Mouse (Mus musculus) kidney, postnatal 25 days (tissue): ENCODE measurements at regions not wholly inside any gene's neighbourhood (a gene's known extent, or its start where the extent isn't known, plus 50 kb on each side); places are given as distances from the start of the nearest gene placed in this dataset.

Experiments
- DNase-seq, 2 experiments: peaks; one replicate each; pipeline ENCODE4 v3.0.0; 2021; ENCODE audit warnings: mixed read lengths in 2 of 2

GRCm38 (mm10) chr11:111732096-111732495 lies 666.1 kb downstream of the Kcnj2 start:
- DNase-seq, result no peak

- DNase-seq, result no peak
These were observed 669.5 kb downstream of the Kcnj2 start for GRCm38 (mm10) chr11:111735446-111735845.

- DNase-seq, result no peak
These were observed 670.0 kb downstream of the Kcnj2 start for GRCm38 (mm10) chr11:111735961-111736360.

- no peak for DNase-seq
These were observed 677.4 kb downstream of the Kcnj2 start for GRCm38 (mm10) chr11:111743356-111743755.

GRCm38 (mm10) chr11:111747262-111747946 lies 681.4 kb downstream of the Kcnj2 start:
- no peak for DNase-seq

- no peak for DNase-seq
These were observed 682.0 kb downstream of the Kcnj2 start for GRCm38 (mm10) chr11:111747947-111748322.

- no peak for DNase-seq
These were observed 682.5 kb downstream of the Kcnj2 start for GRCm38 (mm10) chr11:111748496-111748895.

GRCm38 (mm10) chr11:111754735-111755134 lies 688.8 kb downstream of the Kcnj2 start:
- DNase-seq, result no peak

GRCm38 (mm10) chr11:111763081-111763480 lies 697.1 kb downstream of the Kcnj2 start:
- DNase-seq, result no peak

GRCm38 (mm10) chr11:111766371-111767011 lies 700.5 kb downstream of the Kcnj2 start:
- no peak for DNase-seq

GRCm38 (mm10) chr11:111767012-111767392 lies 701.0 kb downstream of the Kcnj2 start:
- DNase-seq, result no peak

GRCm38 (mm10) chr11:111774108-111774679 lies 708.2 kb downstream of the Kcnj2 start:
- no peak for DNase-seq

- no peak for DNase-seq
These were observed 715.4 kb downstream of the Kcnj2 start for GRCm38 (mm10) chr11:111781321-111781720.

- DNase-seq, result no peak
These were observed 725.4 kb downstream of the Kcnj2 start for GRCm38 (mm10) chr11:111791267-111791926.

GRCm38 (mm10) chr11:111801033-111801432 lies 735.1 kb downstream of the Kcnj2 start:
- no peak for DNase-seq

GRCm38 (mm10) chr11:111816176-111816775 lies 750.3 kb downstream of the Kcnj2 start:
- DNase-seq, result no peak

- DNase-seq, result no peak
These were observed 752.2 kb downstream of the Kcnj2 start for GRCm38 (mm10) chr11:111818124-111818523.

GRCm38 (mm10) chr11:111820356-111820755 lies 754.4 kb downstream of the Kcnj2 start:
- no peak for DNase-seq

- no peak for DNase-seq
These were observed 762.5 kb downstream of the Kcnj2 start for GRCm38 (mm10) chr11:111828455-111828854.

GRCm38 (mm10) chr11:111838996-111839395 lies 773.0 kb downstream of the Kcnj2 start:
- DNase-seq, result no peak

- no peak for DNase-seq
These were observed 777.8 kb downstream of the Kcnj2 start for GRCm38 (mm10) chr11:111843728-111844258.

GRCm38 (mm10) chr11:111844382-111845027 lies 778.5 kb downstream of the Kcnj2 start:
- DNase-seq, result no peak
